Mouse (Mus musculus) embryonic facial prominence, embryonic 11.5 days (tissue): ENCODE data around the gene Tnk2. TPM values are rescaled to one million over a fixed set of nuclear protein-coding genes. Genes with fewer than 3 reads are reported as not detected.
A peak's percentile ranks its signal among the peaks of the same experiment; 100 is the strongest.

ENCODE experiments used
- ATAC-seq: fragments of 200-750 bp; cut with Nextera tagmentation; replicated peaks from 2 replicates; pipeline ENCODE4 v1.8.0; 2017; ENCODE audit warnings: low read depth; ENCODE audit not compliant: insufficient number of reproducible peaks, low FRiP score, low TSS enrichment
- DNase-seq: peaks from one replicate; pipeline ENCODE4 v3.0.0-alpha.2; 2015; ENCODE audit warnings: low spot score
- H3K27ac ChIP-seq: fragments of 300-500 bp; sonication (generic); replicated peaks from 2 replicates; pipeline ENCODE4 v1.5.1; 2014; ENCODE audit warnings: mild to moderate bottlenecking, low read depth, low read length, control low read depth
- H3K27me3 ChIP-seq: fragments of 300-500 bp; sonication (generic); 2 replicates; pipeline ENCODE4 v1.6.1; 2014; ENCODE audit warnings: mild to moderate bottlenecking, low read length, moderate library complexity, mixed read lengths; ENCODE audit not compliant: control insufficient read depth, insufficient read depth
- H3K36me3 ChIP-seq: fragments of 300-500 bp; sonication (generic); replicated peaks from 2 replicates; pipeline ENCODE4 v1.6.1; 2014; ENCODE audit warnings: low read depth, mild to moderate bottlenecking, low read length, moderate library complexity, mixed read lengths; ENCODE audit not compliant: control insufficient read depth, insufficient read depth
- H3K4me1 ChIP-seq: fragments of 300-500 bp; sonication (generic); 2 replicates; pipeline ENCODE4 v1.6.1; 2014; ENCODE audit warnings: low read length, mixed read lengths; ENCODE audit not compliant: control insufficient read depth, insufficient read depth
- H3K4me2 ChIP-seq: fragments of 300-500 bp; sonication (generic); 2 replicates; pipeline ENCODE4 v1.6.1; 2014; ENCODE audit warnings: low read depth, mild to moderate bottlenecking, control low read depth, low read length, moderate library complexity
- H3K4me3 ChIP-seq: fragments of 300-500 bp; sonication (generic); 2 replicates; pipeline ENCODE4 v1.5.1; 2014; ENCODE audit warnings: low read depth, low read length, control low read depth
- H3K9ac ChIP-seq: fragments of 300-500 bp; sonication (generic); replicated peaks from 2 replicates; pipeline ENCODE4 v1.6.1; 2014; ENCODE audit warnings: mild to moderate bottlenecking, control low read depth, low read length
- H3K9me3 ChIP-seq: fragments of 300-500 bp; sonication (generic); replicated peaks from 2 replicates; pipeline ENCODE4 v1.6.1; 2016; ENCODE audit warnings: mild to moderate bottlenecking, low read length, inconsistent platforms, mixed read lengths; ENCODE audit not compliant: control insufficient read depth
- WGBS: fragments of 180-500 bp; shearing (Covaris S2); extraction: QIAGEN DNeasy Blood & Tissue Kit; methylation state at CpG from one replicate; pipeline ENCODE4 v1.1.7; 2014; 5-methylcytosine and 5-hydroxymethylcytosine counted together
- polyA plus RNA-seq: library from polyadenylated mRNA; unstranded; fragments of >200 nt; fragmentation: Nextera tagmentation; extraction: Ambion mirVana; gene quantifications from 2 replicates; pipeline ENCODE4 v1.2.1, GENCODE M21; 2014

The Tnk2 gene
- polyA plus RNA-seq, 1 experiment from 2014 or later = 5.8 TPM

DNA sequence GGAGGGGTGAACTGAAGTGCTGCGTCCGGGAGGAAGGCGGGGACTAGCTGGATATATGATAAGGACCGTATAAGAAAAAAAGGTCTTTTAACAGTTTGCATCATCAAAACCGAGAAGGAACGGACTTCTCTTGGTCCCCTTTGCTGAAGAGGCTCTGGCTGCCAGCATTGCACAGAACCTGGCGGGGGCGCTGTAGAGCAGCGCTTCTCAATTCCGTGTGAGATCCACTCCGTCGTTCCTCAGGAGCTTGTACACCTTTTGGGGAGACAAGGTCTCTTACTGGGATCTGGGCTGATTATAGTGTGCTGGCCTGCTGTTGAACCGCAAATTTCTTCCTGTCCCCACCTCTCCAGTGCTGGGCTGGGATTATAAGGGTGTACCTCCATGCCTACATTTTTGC lies 71.7 kb downstream of the Tnk2 start:
- Histone ChIP-seq H3K4me2 (no peak overlapping the region), H3K9me3 (no peaks in the 10 kb centered on the region), H3K27me3 (no peaks in the 10 kb centered on the region), H3K4me1 (peaks cover 4% of the 10 kb centered on the region; the same call in 1 of the 2 replicates), H3K27ac (no peak overlapping the region), H3K9ac (no peak overlapping the region), H3K4me3 (no peak overlapping the region), H3K36me3 (no peaks in the 10 kb centered on the region)
- no peak for ATAC-seq
- peak; percentile 65 for DNase-seq
- WGBS = 25% methylated on average over 13 of the region's 13 CpGs

- Histone ChIP-seq H3K27me3 (no peaks in the 10 kb centered on the region), H3K9ac (no peak overlapping the region), H3K4me3 (no peak overlapping the region), H3K27ac (no peak overlapping the region), H3K4me2 (no peak overlapping the region), H3K4me1 (no peaks in the 10 kb centered on the region), H3K9me3 (no peaks in the 10 kb centered on the region), H3K36me3 (no peaks in the 10 kb centered on the region)
- ATAC-seq (no peak), DNase-seq (no peak)
- WGBS = 89% methylated on average over 7 of the region's 7 CpGs
Measured at GRCm38 (mm10) chr16:32723163-32723562, 79.5 kb downstream of the Tnk2 start.

DNA sequence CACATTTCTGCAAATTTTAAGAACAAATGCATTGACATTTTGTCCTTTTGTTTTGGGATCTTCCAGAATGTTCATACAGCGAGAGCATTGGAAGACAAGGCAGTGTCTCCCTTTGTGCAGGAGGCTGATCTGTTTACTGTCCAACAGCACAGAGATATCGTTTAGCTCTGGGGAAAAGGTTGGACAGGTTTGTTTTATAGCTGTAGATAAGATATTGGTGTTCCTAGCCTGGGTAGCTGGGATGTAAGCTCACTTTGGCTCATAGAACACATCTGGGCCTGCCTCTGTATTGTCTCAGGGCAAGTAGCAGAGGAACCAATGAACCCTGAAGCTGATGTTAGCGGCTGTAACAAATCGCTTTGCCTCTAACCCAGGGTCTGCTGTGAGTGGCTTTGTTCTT lies 80.1 kb downstream of the Tnk2 start:
- no peak overlapping the region for H3K9ac ChIP-seq
- no peak overlapping the region for H3K4me2 ChIP-seq
- H3K36me3 ChIP-seq = no peaks in the 10 kb centered on the region
- H3K9me3 ChIP-seq = no peaks in the 10 kb centered on the region
- H3K4me1 ChIP-seq = no peaks in the 10 kb centered on the region
- 86% methylated on average over 4 of the region's 4 CpGs for WGBS
- no peak overlapping the region for H3K27ac ChIP-seq
- no peak overlapping the region for H3K4me3 ChIP-seq
- no peak for DNase-seq
- no peaks in the 10 kb centered on the region for H3K27me3 ChIP-seq
- no peak for ATAC-seq

DNA sequence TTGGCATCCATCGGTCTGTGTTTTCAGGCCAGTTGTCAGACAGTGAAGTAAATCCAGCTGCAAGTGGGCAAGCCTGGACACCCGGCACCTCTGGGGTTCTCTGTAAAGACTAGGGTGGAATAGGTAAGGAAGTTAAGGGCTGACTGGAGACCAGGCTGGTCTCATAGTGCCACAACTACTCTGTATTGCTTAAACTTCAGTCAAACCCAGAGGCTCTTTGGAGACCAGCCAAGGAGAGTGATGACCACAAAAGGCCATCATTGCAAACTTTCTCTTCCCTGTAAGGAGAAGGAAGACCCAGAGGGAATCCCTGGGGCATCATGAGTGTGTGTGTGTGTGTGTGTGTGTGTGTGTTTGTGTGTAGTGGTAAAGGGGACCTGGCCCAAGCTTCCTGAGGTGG lies 80.6 kb downstream of the Tnk2 start:
- DNase-seq (no peak), ATAC-seq (no peak)
- Histone ChIP-seq H3K4me2 (no peak overlapping the region), H3K36me3 (no peaks in the 10 kb centered on the region), H3K9me3 (no peaks in the 10 kb centered on the region), H3K4me1 (no peaks in the 10 kb centered on the region), H3K27me3 (no peaks in the 10 kb centered on the region), H3K4me3 (no peak overlapping the region), H3K9ac (no peak overlapping the region), H3K27ac (no peak overlapping the region)
- 86% methylated on average over 2 of the region's 2 CpGs for WGBS

DNA sequence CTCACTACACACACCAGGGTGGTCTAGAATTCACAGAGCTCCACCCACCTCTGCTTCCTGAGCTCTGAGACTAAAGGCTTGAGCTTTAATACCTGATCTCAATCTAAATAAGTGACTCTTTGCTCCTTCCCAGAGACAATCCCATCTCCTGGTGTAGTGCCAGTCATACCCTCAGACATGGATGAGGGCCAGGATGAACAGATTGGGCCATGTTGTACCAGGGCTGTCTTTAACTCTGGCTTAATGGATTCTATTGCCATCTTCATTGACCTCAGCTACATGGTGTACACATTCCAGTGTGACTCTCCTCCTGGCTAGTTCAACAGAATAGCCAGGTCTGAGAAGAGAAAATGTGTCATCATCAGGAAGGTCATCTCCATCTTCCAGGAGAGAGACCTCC lies 82.8 kb downstream of the Tnk2 start:
- H3K36me3 ChIP-seq = no peaks in the 10 kb centered on the region
- no peaks in the 10 kb centered on the region for H3K9me3 ChIP-seq
- H3K27me3 ChIP-seq = no peaks in the 10 kb centered on the region
- no peak overlapping the region for H3K4me2 ChIP-seq
- H3K4me3 ChIP-seq = no peak overlapping the region
- no peaks in the 10 kb centered on the region for H3K4me1 ChIP-seq
- H3K9ac ChIP-seq = no peak overlapping the region
- no peak overlapping the region for H3K27ac ChIP-seq
- ATAC-seq (no peak), DNase-seq (no peak)

DNA sequence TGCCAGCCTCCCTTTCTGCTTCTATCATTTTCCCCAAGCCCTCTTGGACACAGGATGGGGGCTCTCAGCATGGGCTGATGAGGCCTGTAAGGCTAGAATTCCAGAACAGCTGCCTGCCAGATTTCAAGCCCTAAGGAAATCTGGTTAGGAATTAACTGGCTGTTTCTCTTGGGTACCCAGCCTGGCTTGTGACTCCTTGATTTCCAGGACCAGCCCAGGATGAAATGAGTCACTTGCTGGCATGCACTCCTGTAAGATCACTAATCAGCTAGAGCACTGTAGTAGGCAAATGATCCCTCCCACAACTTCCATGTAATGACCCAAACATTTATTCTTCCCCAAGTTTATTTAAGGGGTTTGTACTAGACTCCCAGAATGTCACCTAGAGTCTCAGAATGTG lies 84.6 kb downstream of the Tnk2 start:
- ATAC-seq (no peak), DNase-seq (no peak)
- Histone ChIP-seq H3K4me1 (no peaks in the 10 kb centered on the region), H3K9me3 (no peaks in the 10 kb centered on the region), H3K27ac (no peak overlapping the region), H3K4me2 (no peak overlapping the region), H3K27me3 (no peaks in the 10 kb centered on the region), H3K4me3 (no peak overlapping the region), H3K9ac (no peak overlapping the region), H3K36me3 (no peaks in the 10 kb centered on the region)

GRCm38 (mm10) chr16:32728730-32729129 lies 85.1 kb downstream of the Tnk2 start:
- H3K4me1 ChIP-seq = no peaks in the 10 kb centered on the region
- H3K4me3 ChIP-seq = no peak overlapping the region
- no peaks in the 10 kb centered on the region for H3K9me3 ChIP-seq
- no peak for ATAC-seq
- H3K36me3 ChIP-seq = no peaks in the 10 kb centered on the region
- no peak for DNase-seq
- H3K9ac ChIP-seq = no peak overlapping the region
- no peak overlapping the region for H3K4me2 ChIP-seq
- no peaks in the 10 kb centered on the region for H3K27me3 ChIP-seq
- no peak overlapping the region for H3K27ac ChIP-seq
- WGBS = 75% methylated on average over 1 of the region's 1 CpGs
